Mouse (Mus musculus): Measurements from ENCODE around the gene Arv1.
A peak's percentile ranks its signal among the peaks of the same experiment; 100 is the strongest.

DNA sequence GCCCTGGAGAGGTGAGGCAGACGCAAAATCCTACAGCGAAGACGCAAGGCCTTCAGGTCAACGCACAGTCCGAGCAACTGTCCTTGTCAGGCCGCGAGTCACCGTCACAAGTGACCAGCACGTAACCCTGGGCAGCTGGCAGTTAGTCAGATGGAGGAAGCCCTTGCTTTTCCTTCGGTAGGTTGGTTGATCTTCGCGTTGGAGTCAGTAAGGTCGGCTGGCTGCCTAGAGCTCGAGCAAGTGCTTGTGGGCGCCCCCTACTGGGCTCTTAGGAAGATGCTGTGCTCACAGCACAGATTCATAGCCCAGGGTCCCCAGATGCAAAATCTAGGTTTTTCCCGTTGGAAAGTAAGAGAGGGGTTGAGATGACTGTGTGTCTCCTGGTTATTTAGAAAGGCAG, 53.8 kb downstream of the Arv1 start:
- TF ChIP-seq EP300 (IDR thresholded peaks at IDR 0.05; ENCODE audit: low read depth) (no peak), CTCF (IDR thresholded peaks at IDR 0.05; ENCODE audit: low read depth) (peak; percentile 87)
